In the genomic region with DNA sequence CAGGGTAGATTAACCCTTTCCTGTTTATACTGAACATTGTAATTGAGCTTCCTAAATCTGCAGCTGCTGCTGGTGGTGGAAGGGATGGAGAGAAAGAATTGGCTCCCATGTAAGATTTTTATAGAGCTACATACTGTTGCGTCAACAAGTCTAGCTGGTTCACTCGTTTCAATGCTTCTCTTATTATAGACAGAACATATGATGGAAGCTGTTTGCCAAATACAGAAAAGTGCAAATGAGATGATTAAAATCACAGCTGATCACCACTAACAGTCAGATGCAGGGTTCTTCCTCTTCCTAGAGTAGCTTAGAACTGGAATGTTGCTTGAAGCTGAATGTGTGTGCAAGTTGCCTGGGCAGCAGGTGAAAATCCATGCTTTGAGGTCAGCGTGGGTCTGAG, we compare ENCODE assay signal across 18 mouse cellular contexts.
"Had no signal": no experiment of that assay in that cellular context is flagged by ENCODE, and none has a peak within 500 bp of the region (broad histone marks: within the 10 kb centered on the region; RNA-seq: fewer than 3 reads in every experiment).

No protein-coding gene starts in this region.

- H3K4me2 ChIP-seq: limb, embryonic 15.5 days; liver, embryonic 11.5 days; lung, embryonic 14.5 days; midbrain, embryonic 12.5 days; neural tube, embryonic 13.5 days; stomach, embryonic 15.5 days had no signal

- H3K27me3 ChIP-seq: limb, embryonic 15.5 days; neural tube, embryonic 13.5 days had no signal

- DNase-seq: kidney, adult 9 months; kidney, postnatal 14 days; kidney, postnatal 4 days; liver, postnatal 0 days; lung, embryonic 14.5 days; spleen, adult 18-20 months; thymus, adult 18-20 months; thymus, postnatal 36 days had no signal

- H3K36me3 ChIP-seq: limb, embryonic 15.5 days; midbrain, embryonic 12.5 days; neural tube, embryonic 13.5 days; stomach, embryonic 15.5 days had no signal

- H3K9me3 ChIP-seq: limb, embryonic 15.5 days; midbrain, embryonic 12.5 days; neural tube, embryonic 13.5 days; stomach, embryonic 15.5 days had no signal

- H3K27ac ChIP-seq: liver, embryonic 14.5 days; macrophage; midbrain, embryonic 12.5 days; neural tube, embryonic 13.5 days; stomach, embryonic 15.5 days had no signal

- H3K4me3 ChIP-seq: limb, embryonic 15.5 days; midbrain, embryonic 12.5 days; myocyte; neural tube, embryonic 13.5 days; stomach, embryonic 15.5 days had no signal

- H3K9ac ChIP-seq: limb, embryonic 15.5 days; liver, embryonic 14.5 days; liver, postnatal 0 days; lung, embryonic 14.5 days; midbrain, embryonic 12.5 days; neural tube, embryonic 13.5 days; stomach, embryonic 15.5 days had no signal

- ATAC-seq: liver, postnatal 0 days; lung, postnatal 0 days; midbrain, embryonic 16.5 days had no signal
